Mouse (Mus musculus) frontal cortex, postnatal 10 days (tissue): ENCODE results near the gene Uba7.
"Not testable (repeated sequence)": the region's sequence is repeated elsewhere in the genome, so short reads cannot be mapped to it uniquely, and the experiment has no call there.

Experiments used
- DNase-seq, 2 experiments: peaks; one replicate each; pipeline ENCODE4 v3.0.0; 2022; ENCODE audit warnings: low spot score in 2 of 2, mixed read lengths in 1 of 2

The Uba7 gene

GRCm38 (mm10) chr9:107992197-107992596 is 16.9 kb downstream of the Uba7 start, which contains the start of gene Cdhr4:
Cdhr4 (plus strand) TSS chr9:107992497.
- no peak for DNase-seq

- DNase-seq: no peak
Observed at GRCm38 (mm10) chr9:107993013-107993412, 17.7 kb downstream of the Uba7 start.

GRCm38 (mm10) chr9:107994464-107994863 is 19.2 kb downstream of the Uba7 start:
- DNase-seq: no peak

- no peak for DNase-seq
Observed at GRCm38 (mm10) chr9:107995513-107995912, 20.2 kb downstream of the Uba7 start.

- no peak for DNase-seq
Observed at GRCm38 (mm10) chr9:107996049-107996448, 20.7 kb downstream of the Uba7 start, which contains the start of gene Gm20662. Gm20662 (plus strand) TSS chr9:107996349.

- peak; percentile 100 for DNase-seq
Observed at GRCm38 (mm10) chr9:108001922-108002770, 26.8 kb downstream of the Uba7 start, which contains the start of gene Ip6k1. Ip6k1 (plus strand) TSS chr9:108002501.

GRCm38 (mm10) chr9:108002778-108003530 is 27.6 kb downstream of the Uba7 start:
- DNase-seq: no peak

DNA sequence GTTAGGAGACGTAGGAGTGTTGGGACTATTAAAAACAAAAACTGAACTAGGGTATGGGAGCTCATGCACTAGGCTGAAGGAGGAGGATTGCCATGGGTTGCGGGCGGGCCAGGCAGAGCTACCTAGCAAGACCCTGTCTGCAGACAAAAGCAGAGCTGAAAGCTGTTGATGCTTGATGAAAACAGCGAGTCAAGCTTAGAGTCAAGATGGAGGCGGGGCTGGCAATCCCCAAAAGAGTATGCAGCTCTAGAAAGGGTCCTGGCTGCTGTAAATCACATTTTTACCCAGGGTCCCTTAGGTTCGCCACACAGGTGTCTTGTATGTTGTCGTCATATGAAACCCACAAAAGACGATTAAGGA is 28.2 kb downstream of the Uba7 start:
- DNase-seq: no peak

GRCm38 (mm10) chr9:108008041-108008440 is 32.7 kb downstream of the Uba7 start:
- DNase-seq: no peak

DNA sequence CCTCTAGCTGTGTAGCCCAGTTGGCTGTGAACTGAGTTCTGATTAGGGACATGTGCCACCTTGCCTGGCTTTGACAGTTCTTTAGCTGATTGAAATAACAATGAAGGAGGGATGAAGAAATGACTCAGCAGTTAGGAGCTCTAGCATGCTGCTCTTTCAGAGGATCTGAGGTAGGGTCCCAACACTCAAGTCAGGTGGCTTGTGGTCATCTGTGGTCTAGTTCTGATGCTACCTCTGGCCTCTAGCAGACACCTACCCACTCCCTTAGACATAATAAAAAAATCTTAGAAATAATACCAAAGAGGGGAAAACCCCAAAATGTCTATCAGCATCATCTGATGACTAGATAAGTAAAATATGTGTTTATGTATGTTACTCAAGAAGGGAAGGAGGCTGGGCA is 35.1 kb downstream of the Uba7 start:
- DNase-seq: no peak

DNA sequence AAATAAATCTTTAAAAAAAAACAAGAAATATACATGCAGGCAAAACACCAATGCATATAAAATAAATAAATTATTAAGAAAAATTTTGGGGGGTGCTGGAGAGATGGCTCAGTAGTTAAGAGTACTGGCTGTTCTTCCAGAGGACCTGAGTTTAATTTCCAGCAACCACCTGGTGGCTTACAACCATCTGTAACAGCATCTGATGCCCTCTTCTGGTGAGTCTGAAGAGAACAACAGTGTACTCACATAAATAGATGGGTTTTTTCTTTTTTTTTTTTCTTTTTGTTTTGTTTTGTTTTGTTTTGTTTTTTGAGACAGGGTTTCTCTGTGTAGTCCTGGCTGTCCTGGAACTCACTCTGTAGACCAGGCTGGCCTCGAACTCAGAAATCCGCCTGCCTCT is 38.3 kb downstream of the Uba7 start:
- not testable (repeated sequence) for DNase-seq

DNA sequence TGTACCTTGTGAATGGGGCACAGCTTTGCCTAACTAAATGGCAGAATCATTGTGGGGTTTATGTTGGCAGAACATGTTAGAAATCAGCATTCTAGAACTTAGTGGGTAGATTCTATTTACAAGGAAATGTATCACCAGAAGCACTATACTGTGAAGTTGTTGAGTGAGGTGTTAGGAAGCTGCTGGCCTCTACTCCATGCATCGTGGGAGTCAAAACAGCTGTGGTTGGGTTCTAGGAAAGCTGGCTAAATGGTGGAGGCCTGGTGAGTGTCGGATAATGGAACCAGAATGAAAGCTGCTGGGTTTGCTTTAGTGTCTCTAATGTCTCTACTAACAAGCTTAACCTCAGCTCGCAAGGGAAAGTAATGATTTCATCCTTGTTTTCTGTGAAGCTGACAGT is 41.8 kb downstream of the Uba7 start:
- no peak for DNase-seq

- DNase-seq: no peak
Observed at GRCm38 (mm10) chr9:108020741-108021140, 45.4 kb downstream of the Uba7 start.

- no peak for DNase-seq
Observed at GRCm38 (mm10) chr9:108023216-108023615, 47.9 kb downstream of the Uba7 start.

DNA sequence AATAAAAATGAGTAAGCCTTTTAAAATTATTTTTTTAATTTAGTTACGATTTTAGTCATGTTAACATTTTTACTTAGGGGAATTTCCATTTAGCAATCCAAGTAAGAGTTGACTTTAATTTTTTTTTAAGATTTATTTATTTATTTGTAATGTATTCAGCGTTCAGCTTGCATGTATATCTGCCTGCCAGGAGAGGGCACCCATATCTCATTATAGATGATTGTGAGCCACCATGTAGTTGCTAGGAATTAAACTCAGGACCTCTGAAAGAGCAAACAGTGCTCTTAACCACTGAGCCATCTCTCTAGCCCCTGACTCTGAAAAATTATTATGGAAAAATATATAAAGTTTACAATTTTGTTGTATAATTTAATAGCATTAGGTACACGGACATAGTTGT is 51.3 kb downstream of the Uba7 start:
- DNase-seq: no peak

DNA sequence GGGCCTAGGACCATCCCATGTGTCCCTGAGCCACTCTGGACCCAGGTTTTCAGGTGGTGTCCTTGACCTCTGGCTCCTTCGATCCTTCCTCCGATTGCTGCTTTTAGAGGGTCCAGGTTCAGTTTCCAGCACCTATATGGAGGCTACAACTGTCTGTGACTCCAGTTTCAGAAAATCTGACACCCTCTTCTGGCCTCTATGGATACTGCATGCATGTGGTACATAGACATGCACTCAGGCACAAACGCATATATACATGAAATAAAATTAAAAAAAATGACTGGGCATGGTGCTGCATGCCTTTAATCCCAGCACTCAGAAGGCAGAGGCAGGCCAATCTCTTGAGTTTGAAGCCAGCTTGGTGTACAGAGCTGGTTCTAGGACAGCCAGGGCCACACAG is 52.6 kb downstream of the Uba7 start:
- DNase-seq: no peak

DNA sequence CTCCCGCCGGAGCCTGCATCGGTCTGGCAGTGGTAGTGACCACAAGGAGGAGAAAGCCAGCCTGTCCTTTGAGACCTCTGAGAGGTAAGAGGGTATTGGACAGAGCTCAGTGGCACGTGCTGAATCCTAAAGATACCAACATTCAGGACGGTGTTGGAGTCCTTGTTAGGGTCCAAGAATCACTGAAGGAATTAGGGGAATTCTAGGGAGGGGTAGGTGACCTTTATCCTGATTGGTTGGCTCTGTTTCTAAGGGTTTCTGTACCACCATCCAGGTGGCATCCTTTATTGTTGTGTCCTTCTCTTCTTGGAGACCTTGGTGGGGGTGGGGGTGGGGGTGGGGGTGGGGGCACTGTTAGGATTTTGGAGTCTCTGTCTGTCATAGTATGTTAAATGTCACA is 56.8 kb downstream of the Uba7 start:
- no peak for DNase-seq
